Mouse (Mus musculus): ENCODE results near the gene Mcrs1. TPM values are rescaled to one million over a fixed set of nuclear protein-coding genes. Genes with fewer than 3 reads are reported as not detected.
A peak's percentile ranks its signal among the peaks of the same experiment; 100 is the strongest.

Gene Mcrs1
- polyA plus RNA-seq, 1 experiment from 2014 or later = 180 TPM

DNA sequence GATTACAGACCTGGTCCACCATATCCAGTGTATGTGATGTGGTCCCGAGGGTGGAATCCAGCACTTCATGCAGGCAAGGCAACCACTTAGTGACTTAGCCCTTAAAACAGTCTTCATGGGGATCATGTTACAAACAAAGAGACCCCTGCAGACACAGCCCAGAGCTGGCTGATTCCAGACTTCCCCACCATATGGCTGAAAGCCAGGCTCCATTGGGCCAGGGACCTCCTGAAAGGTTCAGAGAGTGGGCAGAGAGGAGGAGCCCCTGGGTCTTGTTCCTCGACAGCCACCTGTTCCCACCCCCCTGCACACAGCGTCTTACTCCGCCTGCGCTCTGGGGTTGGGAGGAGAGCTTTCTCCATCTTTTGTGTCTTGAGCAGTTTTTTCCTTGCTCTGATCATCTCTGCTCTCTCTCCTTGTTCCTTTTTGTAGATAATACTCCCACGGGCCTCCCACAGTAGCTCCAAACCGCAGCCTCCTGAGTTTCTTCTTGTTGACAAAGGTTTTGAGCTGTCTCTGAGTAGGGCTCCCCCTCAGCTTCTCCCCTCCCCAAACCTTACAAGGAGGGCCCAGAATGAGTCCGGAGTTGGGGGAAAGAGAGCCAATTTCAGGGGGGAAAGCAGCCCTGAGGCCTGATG lies 30.3 kb downstream of the Mcrs1 start:
- H3K36me3 ChIP-seq = no peaks in the 10 kb centered on the region
- H3K4me1 ChIP-seq = peaks cover 59% of the 10 kb centered on the region
- peak; percentile 78 for DNase-seq (ENCODE audit: low spot score)
- H3K4me3 ChIP-seq = peak overlapping the region; percentile 3; the same call in 1 of the 2 replicates
- WGBS = 7% methylated on average over 8 of the region's 8 CpGs
- H3K27ac ChIP-seq = peak overlapping the region; percentile 76
- H3K9me3 ChIP-seq (replicated peaks) = no peaks in the 10 kb centered on the region
- peaks cover 71% of the 10 kb centered on the region for H3K27me3 ChIP-seq (ENCODE audit: low read depth, poor library complexity, severe bottlenecking)

DNA sequence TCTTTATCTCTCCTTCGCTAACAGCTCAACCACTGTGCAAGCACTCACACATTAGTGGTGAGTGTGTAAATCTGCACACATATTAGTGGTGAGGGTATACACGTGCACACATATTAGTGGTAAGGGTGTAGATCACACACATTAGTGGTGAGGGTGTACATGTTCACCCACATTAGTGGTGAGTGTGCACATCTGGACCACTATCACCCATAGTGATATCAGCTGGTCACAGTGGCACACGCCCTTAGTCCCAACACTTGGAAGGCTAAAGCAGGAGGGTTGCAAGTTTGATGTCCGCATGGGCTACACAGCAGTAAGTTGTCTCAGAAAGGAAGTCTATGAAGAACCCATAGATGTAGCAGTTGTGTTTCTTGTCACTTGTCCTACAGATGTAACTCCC lies 34.1 kb downstream of the Mcrs1 start:
- H3K36me3 ChIP-seq = peaks cover 24% of the 10 kb centered on the region
- H3K27me3 ChIP-seq (ENCODE audit: low read depth, poor library complexity, severe bottlenecking) = peaks cover 33% of the 10 kb centered on the region
- DNase-seq (ENCODE audit: low spot score) = no peak
- no peak overlapping the region for H3K4me3 ChIP-seq
- WGBS = 90% methylated on average over 4 of the region's 4 CpGs
- no peaks in the 10 kb centered on the region for H3K9me3 ChIP-seq (replicated peaks)
- H3K27ac ChIP-seq = no peak overlapping the region
- H3K4me1 ChIP-seq = peaks cover 23% of the 10 kb centered on the region

DNA sequence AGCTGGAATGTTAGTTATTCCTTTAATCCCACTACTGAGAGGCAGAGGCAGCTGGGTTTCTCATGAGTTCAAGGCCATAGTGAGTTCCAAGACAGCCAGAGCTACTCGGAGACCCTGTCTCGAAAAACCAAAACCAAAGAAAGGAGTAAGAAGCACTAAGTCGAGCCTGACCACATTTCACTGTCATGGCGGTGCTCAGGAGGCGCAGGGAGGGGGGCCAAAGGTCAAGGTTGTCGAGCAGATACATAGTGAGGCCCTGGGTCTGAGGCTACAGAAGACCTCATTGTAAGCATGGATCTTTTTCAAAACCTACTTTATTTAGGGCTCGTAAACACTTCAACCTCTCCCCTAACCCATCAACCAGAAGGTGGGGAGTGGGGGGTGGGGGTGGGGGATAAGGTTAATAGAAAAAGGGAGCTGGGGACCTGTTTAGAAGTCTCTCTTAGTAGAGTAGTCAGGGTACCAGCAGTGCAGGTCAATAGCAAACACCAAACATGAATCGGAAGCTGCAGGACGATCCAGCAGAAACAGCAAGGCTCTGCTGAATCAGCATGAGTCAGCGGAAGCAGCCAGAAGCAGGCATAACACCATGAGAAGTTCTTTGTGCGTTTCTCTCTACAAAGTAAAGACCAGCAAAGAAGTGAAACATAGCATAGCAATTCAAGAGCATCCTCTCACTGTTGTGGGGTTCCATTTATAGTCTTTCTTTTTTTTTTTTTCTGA lies 35.9 kb downstream of the Mcrs1 start:
- Histone ChIP-seq H3K4me3 (no peak overlapping the region), H3K27me3 (ENCODE audit: low read depth, poor library complexity, severe bottlenecking) (peaks cover 16% of the 10 kb centered on the region), H3K4me1 (peaks cover 10% of the 10 kb centered on the region), H3K36me3 (peaks cover 42% of the 10 kb centered on the region), H3K27ac (no peak overlapping the region), H3K9me3 (replicated peaks) (no peaks in the 10 kb centered on the region)
- no peak for DNase-seq (ENCODE audit: low spot score)
- 87% methylated on average over 11 of the region's 11 CpGs for WGBS

GRCm38 (mm10) chr15:99214941-99215340 lies 36.8 kb downstream of the Mcrs1 start:
- H3K27ac ChIP-seq = no peak overlapping the region
- H3K27me3 ChIP-seq (ENCODE audit: low read depth, poor library complexity, severe bottlenecking) = peaks cover 7% of the 10 kb centered on the region
- DNase-seq (ENCODE audit: low spot score) = no peak
- 77% methylated on average over 2 of the region's 2 CpGs for WGBS
- peaks cover 51% of the 10 kb centered on the region for H3K36me3 ChIP-seq
- no peaks in the 10 kb centered on the region for H3K9me3 ChIP-seq (replicated peaks)
- H3K4me3 ChIP-seq = no peak overlapping the region
- peaks cover 8% of the 10 kb centered on the region; the same call in 1 of the 2 replicates for H3K4me1 ChIP-seq

- H3K4me1 ChIP-seq = no peaks in the 10 kb centered on the region
- WGBS = 92% methylated on average over 10 of the region's 10 CpGs
- no peaks in the 10 kb centered on the region for H3K9me3 ChIP-seq (replicated peaks)
- peaks cover 69% of the 10 kb centered on the region for H3K36me3 ChIP-seq
- no peak overlapping the region for H3K4me3 ChIP-seq
- H3K27ac ChIP-seq = no peak overlapping the region
- H3K27me3 ChIP-seq (ENCODE audit: low read depth, poor library complexity, severe bottlenecking) = no peaks in the 10 kb centered on the region
- no peak for DNase-seq (ENCODE audit: low spot score)
Observed at GRCm38 (mm10) chr15:99213183-99213582, 38.6 kb downstream of the Mcrs1 start.

- Histone ChIP-seq H3K27me3 (ENCODE audit: low read depth, poor library complexity, severe bottlenecking) (no peaks in the 10 kb centered on the region), H3K4me1 (no peaks in the 10 kb centered on the region), H3K9me3 (replicated peaks) (no peaks in the 10 kb centered on the region), H3K4me3 (no peak overlapping the region), H3K27ac (no peak overlapping the region), H3K36me3 (peaks cover 93% of the 10 kb centered on the region)
- no peak for DNase-seq (ENCODE audit: low spot score)
- WGBS = 78% methylated on average over 8 of the region's 8 CpGs
Observed at GRCm38 (mm10) chr15:99205959-99206358, 45.8 kb downstream of the Mcrs1 start.

DNA sequence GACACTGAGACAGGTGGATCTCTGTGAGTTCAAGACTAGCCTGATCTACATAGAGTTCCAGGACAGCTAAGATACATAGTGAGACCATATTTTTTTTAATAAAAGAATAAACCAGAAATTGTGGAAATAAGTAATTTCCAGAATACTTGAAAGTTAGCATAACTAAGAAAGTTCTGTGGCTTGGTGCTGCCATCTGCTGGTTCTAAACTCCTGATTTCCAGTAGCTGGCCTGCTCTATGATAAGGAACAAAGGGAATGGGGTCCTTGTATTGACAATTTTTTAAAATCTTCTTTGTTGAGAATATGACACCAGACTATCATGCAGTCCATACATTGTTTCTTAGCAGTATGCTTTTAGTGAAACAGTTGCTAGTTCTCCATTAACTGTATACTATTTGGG lies 53.0 kb downstream of the Mcrs1 start:
- Histone ChIP-seq H3K27ac (no peak overlapping the region), H3K27me3 (ENCODE audit: low read depth, poor library complexity, severe bottlenecking) (no peaks in the 10 kb centered on the region), H3K9me3 (replicated peaks) (no peaks in the 10 kb centered on the region), H3K4me1 (no peaks in the 10 kb centered on the region), H3K36me3 (peaks cover 88% of the 10 kb centered on the region), H3K4me3 (no peak overlapping the region)
- DNase-seq (ENCODE audit: low spot score) = no peak

GRCm38 (mm10) chr15:99195043-99195442 lies 56.7 kb downstream of the Mcrs1 start:
- H3K9me3 ChIP-seq (replicated peaks) = no peaks in the 10 kb centered on the region
- no peak for DNase-seq (ENCODE audit: low spot score)
- H3K36me3 ChIP-seq = peaks cover 92% of the 10 kb centered on the region
- H3K27me3 ChIP-seq (ENCODE audit: low read depth, poor library complexity, severe bottlenecking) = no peaks in the 10 kb centered on the region
- H3K4me3 ChIP-seq = no peak overlapping the region
- H3K4me1 ChIP-seq = no peaks in the 10 kb centered on the region
- WGBS = 90% methylated on average over 6 of the region's 6 CpGs
- no peak overlapping the region for H3K27ac ChIP-seq

DNA sequence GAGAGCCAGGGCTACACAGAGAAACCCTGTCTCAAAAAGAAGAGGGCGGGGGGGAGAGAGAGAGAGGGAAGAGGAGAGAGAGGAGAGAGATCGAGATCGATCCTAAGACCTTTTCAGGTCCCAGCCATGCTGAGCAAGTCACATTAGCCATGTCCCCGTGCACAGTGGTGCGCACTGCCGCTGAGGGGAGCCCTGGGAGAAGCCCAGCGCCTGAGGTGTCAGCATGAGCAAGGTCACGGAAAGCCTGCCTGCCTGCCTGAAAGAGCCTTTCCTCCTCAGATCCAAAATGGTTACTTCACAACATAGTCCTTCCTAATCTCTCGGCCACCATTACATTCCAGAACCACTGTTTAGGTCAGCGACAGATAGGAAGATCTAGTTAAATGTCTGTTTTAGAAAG lies 57.4 kb downstream of the Mcrs1 start:
- peaks cover 92% of the 10 kb centered on the region for H3K36me3 ChIP-seq
- WGBS = 90% methylated on average over 10 of the region's 10 CpGs
- H3K4me3 ChIP-seq = no peak overlapping the region
- H3K27me3 ChIP-seq (ENCODE audit: low read depth, poor library complexity, severe bottlenecking) = no peaks in the 10 kb centered on the region
- DNase-seq (ENCODE audit: low spot score) = no peak
- H3K9me3 ChIP-seq (replicated peaks) = no peaks in the 10 kb centered on the region
- H3K27ac ChIP-seq = no peak overlapping the region
- no peaks in the 10 kb centered on the region for H3K4me1 ChIP-seq

Other genes starting within 250 kb of the Mcrs1 start
- 133 and 138 TPM in 2 replicates for gene Tuba1c, start 222.1 kb downstream of the Mcrs1 start, polyA plus RNA-seq (2016; fragmentation: Nextera tagmentation; extraction: Ambion mirVana)
- gene Prph, start 196.8 kb downstream of the Mcrs1 start, polyA plus RNA-seq (2016; fragmentation: Nextera tagmentation; extraction: Ambion mirVana) = 0.16 TPM in 1 of 2 replicates, not detected in the other
- 54.8 and 56.2 TPM in 2 replicates for gene Troap, start 177.4 kb downstream of the Mcrs1 start, polyA plus RNA-seq (2016; fragmentation: Nextera tagmentation; extraction: Ambion mirVana)
- 0.15 and 0.23 TPM in 2 replicates for gene C1ql4, start 164.1 kb downstream of the Mcrs1 start, polyA plus RNA-seq (2016; fragmentation: Nextera tagmentation; extraction: Ambion mirVana)
- 1.4 and 2.1 TPM in 2 replicates for gene Dnajc22, start 158.8 kb downstream of the Mcrs1 start, polyA plus RNA-seq (2016; fragmentation: Nextera tagmentation; extraction: Ambion mirVana)
- gene Spats2, start 126.0 kb downstream of the Mcrs1 start, polyA plus RNA-seq (2016; fragmentation: Nextera tagmentation; extraction: Ambion mirVana) = 60.5 and 64.1 TPM in 2 replicates
- gene Kcnh3, start 27.1 kb downstream of the Mcrs1 start, polyA plus RNA-seq (2016; fragmentation: Nextera tagmentation; extraction: Ambion mirVana) = 0.15 TPM in 1 of 2 replicates, not detected in the other
- gene Prpf40b, start 43.1 kb upstream of the Mcrs1 start, polyA plus RNA-seq (2016; fragmentation: Nextera tagmentation; extraction: Ambion mirVana) = 59.3 and 71.2 TPM in 2 replicates
- 0.21 and 0.29 TPM in 2 replicates for gene Fam186b, start 43.9 kb upstream of the Mcrs1 start, polyA plus RNA-seq (2016; fragmentation: Nextera tagmentation; extraction: Ambion mirVana)
- 30.4 and 42.2 TPM in 2 replicates for gene Fmnl3, start 118.5 kb upstream of the Mcrs1 start, polyA plus RNA-seq (2016; fragmentation: Nextera tagmentation; extraction: Ambion mirVana)
- gene Tmbim6, start 140.9 kb upstream of the Mcrs1 start, polyA plus RNA-seq (2016; fragmentation: Nextera tagmentation; extraction: Ambion mirVana) = 272 and 296 TPM in 2 replicates
- gene Nckap5l, start 205.8 kb upstream of the Mcrs1 start, polyA plus RNA-seq (2016; fragmentation: Nextera tagmentation; extraction: Ambion mirVana) = 16.3 and 17.4 TPM in 2 replicates
- 15.9 and 19.4 TPM in 2 replicates for gene Bcdin3d, start 222.8 kb upstream of the Mcrs1 start, polyA plus RNA-seq (2016; fragmentation: Nextera tagmentation; extraction: Ambion mirVana)

Measured in limb, embryonic 10.5 days (tissue).